Mouse (Mus musculus): ENCODE measurements around the gene Tas2r120.
"Not testable (repeated sequence)": the region's sequence is repeated elsewhere in the genome, so short reads cannot be mapped to it uniquely, and the experiment has no call there.

Gene Tas2r120

DNA sequence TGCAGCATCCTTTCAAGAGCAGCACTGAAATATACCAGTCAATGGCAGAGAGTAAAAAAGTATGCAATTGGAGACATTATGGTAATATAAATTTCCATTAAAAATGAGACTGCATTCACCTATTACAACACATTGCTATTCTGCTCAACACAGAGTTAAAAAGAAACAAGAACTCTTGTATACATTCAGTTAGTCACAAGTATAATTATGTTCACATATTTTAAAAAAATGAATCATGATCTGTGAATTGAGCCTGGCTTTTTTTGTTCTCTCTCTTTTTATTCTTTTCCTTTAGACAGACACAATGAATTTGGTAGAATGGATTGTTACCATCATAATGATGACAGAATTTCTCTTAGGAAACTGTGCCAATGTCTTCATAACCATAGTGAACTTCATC lies at the start of gene Tas2r120:
Tas2r120 (plus strand) TSS at position 301 of the 400 bp plus-strand sequence.
- DNase-seq (ENCODE audit: low read depth, low spot score), result no peak

DNA sequence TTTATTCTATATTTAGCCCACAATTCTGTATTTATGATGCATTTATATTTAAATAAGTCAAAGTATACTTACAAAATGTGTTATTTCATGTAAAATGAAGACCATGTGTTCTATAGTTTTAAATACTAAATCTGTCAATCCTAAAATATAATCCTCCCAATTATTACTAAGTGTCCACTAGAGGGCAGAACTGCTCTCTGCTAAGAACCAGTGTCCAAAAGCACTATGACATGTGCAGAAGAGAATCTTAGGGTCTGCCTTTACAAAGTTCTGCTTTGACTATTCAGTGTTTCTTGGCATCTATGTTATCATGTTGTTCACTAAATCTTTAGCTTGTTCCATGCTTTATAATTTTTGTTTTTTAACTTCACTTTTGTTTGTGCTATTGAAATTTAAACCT lies 7.4 kb upstream of the Tas2r120 start:
- peak; percentile 4 for DNase-seq (ENCODE audit: low read depth, low spot score)

DNA sequence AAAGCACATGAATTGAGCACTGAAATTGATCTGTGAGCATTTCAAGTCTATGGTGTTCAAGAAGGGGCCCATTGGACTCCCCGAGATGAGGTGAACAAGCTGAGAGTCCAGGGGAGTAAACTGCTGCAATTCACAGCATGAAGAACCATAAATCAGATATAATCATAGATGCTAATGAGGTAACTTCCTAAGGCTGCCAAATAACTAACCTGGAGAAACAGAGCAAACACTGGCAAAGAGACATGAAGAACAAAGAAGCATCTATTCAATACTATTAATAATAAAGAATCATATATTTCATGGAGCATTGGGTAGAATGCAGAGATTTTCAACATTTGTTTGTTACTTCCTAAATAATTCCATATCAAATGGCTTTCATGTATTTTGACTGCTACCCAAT lies 5.3 kb upstream of the Tas2r120 start, which contains the start of gene A630073D07Rik:
A630073D07Rik (minus strand) TSS at position 101 of the 400 bp plus-strand sequence.
- DNase-seq (ENCODE audit: low read depth, low spot score), result no peak

DNA sequence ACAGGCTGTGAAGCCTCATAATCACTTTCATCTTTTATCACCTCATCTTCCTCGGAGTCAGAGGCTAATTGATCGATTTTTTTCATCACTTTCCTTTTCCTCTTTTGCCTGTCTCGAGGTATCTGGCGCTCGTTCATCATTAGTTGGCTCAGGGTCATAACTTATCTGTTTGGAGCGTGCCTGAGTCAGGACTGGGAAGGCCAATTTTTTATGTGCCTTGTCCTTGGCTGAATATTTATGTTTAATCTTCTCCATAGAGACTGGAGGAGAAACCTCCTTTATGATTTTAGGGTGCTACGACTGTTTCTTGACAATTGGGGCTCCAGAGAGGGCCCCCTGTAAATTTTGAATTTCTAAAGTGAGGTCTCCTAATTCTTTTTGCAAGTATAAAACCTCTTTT lies 34.8 kb downstream of the Tas2r120 start:
- DNase-seq (ENCODE audit: low read depth, low spot score), result not testable (repeated sequence)

DNA sequence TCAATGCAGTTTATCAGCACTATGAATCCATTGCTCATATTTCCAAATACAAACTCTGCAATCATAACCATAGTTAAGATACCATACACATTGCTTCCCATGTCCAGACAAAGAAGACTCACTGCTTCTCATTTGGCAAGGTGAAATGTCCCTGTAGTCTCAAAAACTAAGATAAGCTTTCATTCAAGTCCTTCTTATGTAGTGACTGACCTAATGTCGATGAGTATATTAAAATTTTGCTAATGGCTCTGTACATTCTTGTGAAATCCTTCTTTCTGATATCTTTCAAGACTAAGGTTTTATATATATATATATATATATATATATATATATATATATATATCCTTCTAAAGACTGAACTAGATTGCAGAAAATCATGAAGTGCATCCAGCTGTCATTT lies 44.2 kb downstream of the Tas2r120 start, which contains the start of gene Tas2r121:
Tas2r121 (minus strand) TSS at position 101 of the 400 bp plus-strand sequence.
- no peak for DNase-seq (ENCODE audit: low read depth, low spot score)

Measured in forelimb bud, embryonic 11.5 days (tissue).